Mouse (Mus musculus) T-helper 2 cell (primary cell): ENCODE results near the gene Gm21188.
"Not testable (repeated sequence)": the region's sequence is repeated elsewhere in the genome, so short reads cannot be mapped to it uniquely, and the experiment has no call there.

Experiments
- in situ Hi-C: fragments of 300-600 bp; cut with MboI, MseI; formaldehyde crosslinking; loops from one replicate; pipeline ENCODE4 v1.15.1; 2025; ENCODE audit warnings: high pct_unique_total_duplicates

Gene Gm21188

DNA sequence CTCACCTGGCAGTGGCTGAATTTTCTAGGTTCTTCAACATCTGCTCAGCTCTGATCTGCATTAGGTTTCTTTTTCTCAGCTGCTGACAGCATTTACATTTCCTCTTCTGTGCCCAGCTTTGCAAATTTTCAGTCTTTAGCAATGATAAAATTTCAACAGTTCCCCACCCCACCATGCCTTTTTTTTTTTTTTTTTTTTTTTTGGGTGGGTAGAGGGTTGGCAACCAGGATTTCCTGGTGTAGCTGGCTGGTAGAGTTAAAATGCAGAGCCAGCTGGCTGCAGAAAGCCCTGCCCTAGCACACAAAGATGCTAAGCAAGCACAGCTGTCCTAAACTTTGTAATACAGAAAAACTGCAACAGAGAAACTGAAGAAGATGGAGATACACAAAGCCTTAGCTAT lies at the start of gene Gm21188:
Gene Gm21188 (minus strand): TSS at position 110 of the 400 bp plus-strand sequence.
- in situ Hi-C loops, result not testable (repeated sequence)

DNA sequence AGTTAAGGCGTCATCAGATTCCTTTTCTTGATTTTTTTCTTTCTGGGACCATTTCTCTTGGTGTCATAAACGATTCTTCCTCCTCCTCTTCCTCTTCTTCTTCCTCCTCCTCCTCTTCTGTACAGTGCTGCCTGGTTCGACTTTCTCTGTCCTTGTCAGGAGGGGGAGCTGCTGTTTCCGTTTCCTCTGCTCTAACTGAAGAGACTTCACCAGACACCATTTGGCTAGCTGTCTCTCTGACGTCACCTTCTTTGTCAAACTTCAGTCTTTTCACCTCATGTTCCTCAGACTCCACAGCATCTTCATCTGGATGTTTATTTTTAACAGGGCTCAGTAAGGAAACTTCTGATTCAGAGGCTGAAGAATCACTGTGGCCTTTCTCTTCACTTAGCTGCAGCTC lies 47.3 kb upstream of the Gm21188 start:
- in situ Hi-C loops, result loop anchor here (10.0 kb wide), 1 partner anchor 65 kb away; no protein-coding TSS in a partner anchor

DNA sequence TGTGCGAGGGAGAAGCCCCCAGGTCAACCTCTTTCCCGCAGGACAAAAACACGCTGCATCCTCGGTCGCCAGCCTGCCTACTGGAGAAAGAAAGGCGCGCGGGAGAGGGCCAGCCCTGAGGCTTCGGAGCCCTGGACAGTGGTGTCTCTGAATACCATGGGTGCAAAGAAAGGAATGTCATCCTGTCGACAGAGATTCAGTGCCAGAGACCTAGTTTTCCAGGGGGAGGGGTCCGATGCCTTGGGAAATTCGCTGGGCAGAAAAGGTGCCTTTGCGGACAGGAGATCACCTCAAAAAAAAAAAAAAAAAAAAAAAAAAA lies 44.9 kb upstream of the Gm21188 start:
- in situ Hi-C loops, result loop anchor here (10.0 kb wide), 1 partner anchor 62 kb away; no protein-coding TSS in a partner anchor

DNA sequence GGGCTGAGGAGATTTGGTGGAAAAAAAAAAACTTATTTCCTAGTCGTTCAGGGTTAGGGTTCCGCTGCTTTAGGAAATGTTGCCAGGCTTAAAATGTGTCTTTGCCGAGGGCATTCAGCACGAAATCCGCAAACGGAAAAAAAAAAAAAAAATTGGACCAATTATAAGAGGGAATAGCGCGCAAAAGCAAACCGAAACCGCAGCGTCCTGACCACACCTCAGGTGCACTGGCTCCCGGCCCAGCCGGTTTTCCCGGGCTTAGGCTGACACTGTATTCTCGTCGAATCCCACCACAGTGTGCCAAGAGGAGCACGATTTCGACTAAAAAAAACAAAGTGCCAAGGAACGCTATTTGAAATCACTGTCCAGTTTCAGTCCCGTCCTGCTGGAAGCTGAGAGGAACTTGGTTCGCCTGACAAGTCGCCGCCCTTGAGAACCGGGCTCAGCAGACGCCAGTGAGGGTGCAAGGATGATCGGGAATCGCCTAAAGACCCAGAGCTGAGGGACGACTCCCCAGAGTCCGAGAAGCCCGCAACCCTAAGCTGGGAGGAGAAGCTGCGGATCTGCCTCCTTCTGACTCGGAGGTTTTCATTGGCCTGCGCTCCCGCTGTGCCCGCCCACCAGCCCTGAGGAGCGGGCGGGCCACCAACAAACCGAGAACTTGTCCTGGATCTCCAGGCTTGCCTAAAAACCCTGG lies 44.4 kb upstream of the Gm21188 start:
- in situ Hi-C loops, result loop anchor here (10.0 kb wide), 1 partner anchor 62 kb away; no protein-coding TSS in a partner anchor

DNA sequence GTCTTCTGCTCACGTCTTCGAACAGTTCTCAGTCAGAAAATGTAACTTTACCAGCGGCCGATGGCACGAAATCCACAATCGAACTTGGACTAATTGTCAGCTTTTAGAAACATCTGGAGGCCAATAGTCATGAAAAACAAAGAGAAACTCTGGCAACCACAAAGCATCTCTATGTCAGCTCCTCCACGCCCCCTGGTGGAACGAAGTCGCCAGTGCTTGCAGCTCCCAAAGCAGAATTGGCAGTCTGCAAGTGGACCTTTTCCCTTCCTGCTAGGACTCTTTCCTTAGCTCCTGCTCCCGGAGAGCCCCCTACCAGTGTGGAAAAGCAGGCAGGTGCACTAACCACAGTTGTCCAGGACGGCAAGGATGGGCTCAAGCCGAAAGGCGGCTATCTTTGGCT lies 41.0 kb upstream of the Gm21188 start:
- in situ Hi-C loops, result loop anchor here (10.0 kb wide), 1 partner anchor 58 kb away; no protein-coding TSS in a partner anchor

DNA sequence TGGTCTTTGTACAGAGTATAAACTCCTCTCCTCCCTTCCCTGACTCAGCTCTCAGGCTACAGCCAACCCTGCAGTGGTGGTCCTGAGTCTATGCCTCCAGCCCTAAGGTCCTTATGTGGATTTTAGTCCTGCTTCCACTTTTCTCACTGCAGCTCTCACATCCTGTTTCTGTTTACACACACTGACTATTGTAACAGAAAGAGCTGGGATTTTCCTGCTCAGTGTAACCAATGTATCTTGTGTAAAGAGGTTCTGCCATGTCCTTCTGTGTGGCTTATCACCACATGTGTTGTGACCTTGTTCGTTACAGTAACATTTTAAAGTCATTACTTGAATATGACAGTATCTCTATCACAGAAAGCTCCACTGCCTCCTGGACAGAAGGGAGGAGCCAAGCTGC lies 27.6 kb upstream of the Gm21188 start:
- in situ Hi-C loops, result not testable (repeated sequence)

- in situ Hi-C loops, result not testable (repeated sequence)
Measured at GRCm38 (mm10) chr13:120070878-120071277, 18.9 kb upstream of the Gm21188 start.

DNA sequence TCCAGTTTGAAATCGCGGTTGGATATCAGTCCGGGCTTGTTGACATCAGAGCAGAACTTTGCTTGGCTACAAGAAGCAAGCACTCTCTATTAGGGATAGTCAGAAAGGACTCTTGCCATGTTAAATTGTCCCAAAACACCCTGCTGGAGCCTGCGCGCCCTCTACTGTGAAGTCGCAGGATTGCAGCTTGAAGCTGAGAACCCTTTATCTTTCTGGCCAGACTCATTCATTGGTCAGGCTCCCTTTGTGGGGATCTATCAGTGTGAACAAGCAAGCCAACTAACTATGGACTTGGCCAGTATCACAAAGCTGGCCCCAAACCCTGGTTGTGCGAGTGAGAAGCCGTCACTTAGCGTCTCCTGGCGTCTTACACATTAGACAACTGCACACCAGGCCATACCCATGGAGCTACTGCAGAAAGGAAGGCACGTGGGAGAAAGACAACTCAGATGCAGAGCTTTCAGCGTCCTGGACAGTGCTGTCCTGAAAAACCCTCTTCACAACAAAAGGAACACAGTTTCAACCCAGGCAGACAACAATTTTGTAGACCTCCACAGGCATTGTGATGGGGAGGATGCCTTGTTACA lies 18.1 kb upstream of the Gm21188 start:
- in situ Hi-C loops, result not testable (repeated sequence)

GRCm38 (mm10) chr13:120063439-120064089 lies 11.6 kb upstream of the Gm21188 start:
- in situ Hi-C loops, result not testable (repeated sequence)

DNA sequence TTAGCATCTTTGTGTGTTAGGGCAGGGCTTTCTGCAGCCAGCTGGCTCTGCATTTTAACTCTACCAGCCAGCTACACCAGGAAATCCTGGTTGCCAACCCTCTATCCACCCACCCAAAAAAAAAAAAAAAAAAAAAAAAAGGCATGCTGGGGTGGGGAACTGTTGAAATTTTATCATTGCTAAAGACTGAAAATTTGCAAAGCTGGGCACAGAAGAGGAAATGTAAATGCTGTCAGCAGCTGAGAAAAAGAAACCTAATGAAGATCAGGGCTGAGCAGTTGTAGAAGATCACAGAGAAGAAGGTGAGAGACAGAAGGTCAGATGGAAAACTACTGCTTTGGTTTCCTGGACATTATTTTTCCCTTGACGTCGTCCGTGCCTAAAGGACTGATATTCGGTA lies 10.9 kb upstream of the Gm21188 start:
- in situ Hi-C loops, result not testable (repeated sequence)

GRCm38 (mm10) chr13:120048608-120049007 lies 3.4 kb downstream of the Gm21188 start:
- in situ Hi-C loops, result not testable (repeated sequence)

DNA sequence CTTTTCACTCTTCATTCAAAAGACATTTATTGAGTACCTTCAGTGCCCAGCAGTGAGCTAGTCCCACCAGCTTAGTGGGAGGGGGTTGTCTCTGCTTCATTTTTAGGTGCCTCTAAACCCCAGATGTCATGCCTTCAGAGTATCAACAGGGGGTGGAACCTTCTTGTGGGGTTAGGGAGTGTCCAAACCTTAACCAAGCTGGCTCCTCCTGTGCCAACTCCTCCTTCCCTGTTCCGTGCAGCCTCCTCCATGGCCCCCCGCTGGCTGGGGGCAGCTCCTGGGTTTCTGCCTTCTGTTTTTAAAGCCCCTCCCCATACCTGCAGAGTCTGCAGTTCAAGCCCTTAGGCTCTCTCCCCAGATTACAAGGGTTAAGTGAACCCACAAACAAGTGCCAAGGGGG lies 3.8 kb downstream of the Gm21188 start:
- in situ Hi-C loops, result not testable (repeated sequence)

- in situ Hi-C loops, result not testable (repeated sequence)
Measured at GRCm38 (mm10) chr13:120046422-120047209, 5.4 kb downstream of the Gm21188 start.

DNA sequence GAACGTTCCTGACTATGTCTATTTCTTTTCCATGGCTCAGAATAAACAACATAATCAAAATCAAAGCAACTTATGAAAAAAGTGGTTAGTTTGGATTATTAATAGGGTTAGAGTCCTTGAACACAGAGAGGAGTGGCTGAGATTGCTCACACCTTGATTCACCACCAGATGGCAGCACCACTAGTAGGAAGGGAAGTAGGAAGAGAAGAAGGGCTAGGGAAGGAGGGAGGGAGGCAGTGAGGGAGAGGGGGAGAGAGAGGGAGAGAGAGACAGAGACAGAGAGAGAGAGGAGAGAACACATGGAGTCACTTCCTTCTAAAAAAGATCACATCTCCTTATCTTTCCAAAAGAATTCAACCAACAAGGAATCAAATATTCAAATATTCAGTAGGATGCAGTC lies 10.8 kb downstream of the Gm21188 start:
- in situ Hi-C loops, result not testable (repeated sequence)

- in situ Hi-C loops, result loop anchor here (10.0 kb wide), 1 partner anchor 57 kb away; no protein-coding TSS in a partner anchor
Measured at GRCm38 (mm10) chr13:120037881-120038280, 14.1 kb downstream of the Gm21188 start.

- in situ Hi-C loops, result loop anchor here (10.0 kb wide), 1 partner anchor 58 kb away; no protein-coding TSS in a partner anchor
Measured at GRCm38 (mm10) chr13:120036577-120037115, 15.3 kb downstream of the Gm21188 start.

DNA sequence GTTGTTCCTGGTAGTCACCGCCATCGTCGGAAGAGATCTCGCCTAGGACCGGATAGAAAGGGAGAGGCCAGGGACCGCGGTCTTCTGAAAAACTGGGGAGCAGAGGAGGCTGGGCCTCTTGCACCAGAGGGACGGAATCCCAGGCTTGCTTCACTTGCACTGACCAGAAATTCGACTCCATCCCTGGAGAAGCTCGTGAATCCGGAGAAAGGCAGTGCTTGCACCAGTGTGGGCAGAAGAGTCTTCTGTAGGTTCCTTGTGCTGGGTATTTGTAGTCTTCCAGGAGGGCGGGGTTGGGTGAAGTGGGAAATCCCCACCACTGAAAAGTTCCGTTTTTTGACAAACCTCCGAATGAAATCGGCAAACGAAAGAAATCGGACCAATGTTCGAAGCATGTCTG lies 16.8 kb downstream of the Gm21188 start:
- in situ Hi-C loops, result loop anchor here (10.0 kb wide), 1 partner anchor 60 kb away; no protein-coding TSS in a partner anchor

GRCm38 (mm10) chr13:120034637-120035036 lies 17.4 kb downstream of the Gm21188 start:
- in situ Hi-C loops, result loop anchor here (10.0 kb wide), 1 partner anchor 60 kb away; no protein-coding TSS in a partner anchor

DNA sequence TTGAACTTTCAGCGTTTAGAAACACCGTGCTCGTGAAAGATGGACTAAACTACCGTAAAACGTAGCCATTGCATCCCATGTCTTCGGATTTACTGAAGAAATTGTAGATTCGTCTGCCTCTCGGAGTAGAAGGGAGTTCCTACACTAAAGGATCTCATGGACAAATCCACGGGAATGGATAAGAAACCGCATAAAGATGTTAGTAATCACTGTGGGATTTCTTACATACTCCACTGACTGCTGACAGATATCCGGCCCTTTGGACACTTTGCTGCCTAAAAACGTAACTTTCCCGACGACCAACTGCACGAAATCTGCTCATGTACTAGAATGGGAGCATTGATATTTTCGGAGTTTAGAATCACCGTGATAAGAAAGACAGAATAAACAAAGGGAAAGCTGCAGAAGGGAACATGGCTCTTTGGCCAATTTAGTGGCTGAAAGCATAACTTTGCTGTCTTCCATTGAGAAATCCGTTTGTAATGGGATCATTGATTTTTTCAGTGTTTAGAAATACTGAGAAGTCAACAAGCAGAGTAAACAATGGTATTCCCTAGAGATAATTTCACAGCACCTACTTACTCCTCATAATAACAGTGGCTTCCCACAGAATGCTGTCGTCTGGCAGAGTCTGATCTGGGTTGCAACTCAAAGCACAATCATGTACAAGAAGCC lies 18.3 kb downstream of the Gm21188 start:
- in situ Hi-C loops, result loop anchor here (10.0 kb wide), 1 partner anchor 61 kb away; no protein-coding TSS in a partner anchor

- in situ Hi-C loops, result loop anchor here (10.0 kb wide), 1 partner anchor 63 kb away; no protein-coding TSS in a partner anchor
Measured at GRCm38 (mm10) chr13:120031676-120032075, 20.3 kb downstream of the Gm21188 start.

- in situ Hi-C loops, result not testable (repeated sequence)
Measured at GRCm38 (mm10) chr13:120027368-120027767, 24.6 kb downstream of the Gm21188 start.
